Comparison of ENCODE assay signal across 30 mouse cellular contexts in genomic region chr5:31086606-31087005, GRCm38 (mm10). TPM values are rescaled to one million over a fixed set of nuclear protein-coding genes. Genes with fewer than 3 reads are reported as not detected.
DNase-seq lines count a peak whose midpoint lies in the region; ATAC-seq lines count a peak whose summit lies in the region.
"Had no signal": no experiment of that assay in that cellular context is flagged by ENCODE, and none has a peak within 500 bp of the region (broad histone marks: within the 10 kb centered on the region; RNA-seq: fewer than 3 reads in every experiment).

No protein-coding gene starts in this region.

- no peak overlapping the region for H3K27ac ChIP-seq in heart, embryonic 12.5 days (ENCODE audit: poor library complexity, severe bottlenecking)
- H3K27ac ChIP-seq in hindbrain, embryonic 12.5 days = peak overlapping the region; percentile 3; the same call in 1 of the 2 replicates
- peak overlapping the region; percentile 66 for H3K27ac ChIP-seq in midbrain, embryonic 12.5 days (replicated peaks)
- H3K27ac ChIP-seq: liver, embryonic 14.5 days; macrophage; neural tube, embryonic 13.5 days; stomach, embryonic 15.5 days had no signal

- H3K27me3 ChIP-seq in heart, embryonic 12.5 days (replicated peaks) = peaks cover 55% of the 10 kb centered on the region
- H3K27me3 ChIP-seq in hindbrain, embryonic 12.5 days = peaks cover 43% of the 10 kb centered on the region
- H3K27me3 ChIP-seq in midbrain, embryonic 12.5 days = peaks cover 51% of the 10 kb centered on the region

- H3K36me3 ChIP-seq in heart, embryonic 12.5 days = no peaks in the 10 kb centered on the region
- H3K36me3 ChIP-seq in hindbrain, embryonic 12.5 days = no peaks in the 10 kb centered on the region
- no peaks in the 10 kb centered on the region for H3K36me3 ChIP-seq in midbrain, embryonic 12.5 days
- H3K36me3 ChIP-seq: neural tube, embryonic 13.5 days; stomach, embryonic 15.5 days had no signal

- peaks cover 37% of the 10 kb centered on the region for H3K4me1 ChIP-seq in heart, embryonic 12.5 days (replicated peaks)
- H3K4me1 ChIP-seq in hindbrain, embryonic 12.5 days = peaks cover 34% of the 10 kb centered on the region
- H3K4me1 ChIP-seq in midbrain, embryonic 12.5 days = peaks cover 21% of the 10 kb centered on the region; the same call in 1 of the 2 replicates
- H3K4me1 ChIP-seq: stomach, embryonic 15.5 days had no signal

- 22% methylated on average over 7 of the region's 7 CpGs for WGBS in heart, embryonic 12.5 days
- 29% methylated on average over 7 of the region's 7 CpGs for WGBS in hindbrain, embryonic 12.5 days
- WGBS in midbrain, embryonic 12.5 days = 34% methylated on average over 7 of the region's 7 CpGs

- no peak for ATAC-seq in heart, embryonic 12.5 days (ENCODE audit: insufficient number of reproducible peaks, low FRiP score)
- 0 out of 2 replicates have a peak, but pooled peaks have one; percentile 10 for ATAC-seq in hindbrain, embryonic 12.5 days (ENCODE audit: low FRiP score)
- ATAC-seq in midbrain, embryonic 12.5 days (ENCODE audit: low FRiP score, low read depth) = no peak
- ATAC-seq: forebrain, embryonic 14.5 days had no signal

- no peaks in the 10 kb centered on the region for H3K9me3 ChIP-seq in heart, embryonic 12.5 days (replicated peaks)
- H3K9me3 ChIP-seq in hindbrain, embryonic 12.5 days (replicated peaks) = no peaks in the 10 kb centered on the region
- no peaks in the 10 kb centered on the region for H3K9me3 ChIP-seq in midbrain, embryonic 12.5 days
- H3K9me3 ChIP-seq: neural tube, embryonic 13.5 days; stomach, embryonic 15.5 days had no signal

- no peak overlapping the region for H3K4me2 ChIP-seq in heart, embryonic 12.5 days
- no peak overlapping the region for H3K4me2 ChIP-seq in hindbrain, embryonic 12.5 days (replicated peaks)
- H3K4me2 ChIP-seq in midbrain, embryonic 12.5 days (replicated peaks) = no peak overlapping the region
- H3K4me2 ChIP-seq: neural tube, embryonic 13.5 days; stomach, embryonic 15.5 days had no signal

- H3K4me3 ChIP-seq in heart, embryonic 12.5 days = no peak overlapping the region
- no peak overlapping the region for H3K4me3 ChIP-seq in hindbrain, embryonic 12.5 days
- H3K4me3 ChIP-seq in midbrain, embryonic 12.5 days = no peak overlapping the region
- H3K4me3 ChIP-seq: erythroblast, embryonic 14.5 days; neural tube, embryonic 13.5 days; stomach, embryonic 15.5 days had no signal

- DNase-seq in heart, adult 18-20 months = no peak
- DNase-seq in 3134 (ENCODE audit: extremely low read depth, insufficient read length, low spot score) = peak; percentile 38
- no peak for DNase-seq in kidney, postnatal 14 days
- no peak for DNase-seq in gastrocnemius, postnatal 14 days
- DNase-seq in left cerebral cortex, postnatal 36 days (ENCODE audit: low spot score in 2 of 2) = no peak
- DNase-seq: B cell, adult 2 months; cerebellum, adult 9-11 months; gastrocnemius, postnatal 36 days; heart, postnatal 36 days; layer of hippocampus, postnatal 36 days; right cerebral cortex, postnatal 14 days; thymus, postnatal 14 days had no signal

- peak overlapping the region; percentile 33; the same call in 1 of the 2 replicates for H3K9ac ChIP-seq in heart, embryonic 12.5 days
- 0 out of 2 replicates have a peak overlapping the region, but pooled peaks have one; percentile 4 for H3K9ac ChIP-seq in hindbrain, embryonic 12.5 days
- peak overlapping the region; percentile 20; the same call in 1 of the 2 replicates for H3K9ac ChIP-seq in midbrain, embryonic 12.5 days (replicated peaks)
- H3K9ac ChIP-seq: liver, embryonic 14.5 days; neural tube, embryonic 13.5 days; stomach, embryonic 15.5 days had no signal

- intact Hi-C loops in gastrocnemius, postnatal 14 days (cut with DNase I; ENCODE audit: low total_unique reads) = no loop called here
- intact Hi-C loops in left cerebral cortex, postnatal 36 days (cut with DNase I) = no loop called here

RNA-seq across cellular contexts. Expression of gene Dnajc5g, which starts 19.5 kb away (rescaled TPM):
- not detected in 2 replicates for polyA plus RNA-seq in heart, embryonic 12.5 days (2016; fragmentation: Nextera tagmentation; extraction: Ambion mirVana)
- not detected for total RNA-seq in heart, adult 18-20 months (2021)
- not detected in 2 replicates for polyA plus RNA-seq in hindbrain, embryonic 12.5 days (2016; fragmentation: Nextera tagmentation; extraction: Ambion mirVana)
- polyA plus RNA-seq in midbrain, embryonic 12.5 days (2016; fragmentation: Nextera tagmentation; extraction: Ambion mirVana) = not detected in 2 replicates
- not detected for total RNA-seq in gastrocnemius, postnatal 14 days (2021)
- not detected for total RNA-seq in left cerebral cortex, postnatal 36 days (2021)
- total RNA-seq: adrenal gland, adult 18-20 months; gastrocnemius, postnatal 36 days; heart, postnatal 36 days; layer of hippocampus, postnatal 36 days; left cerebral cortex, postnatal 14 days had no signal
- polyA plus RNA-seq: cortical plate, adult 2 months; embryonic facial prominence, embryonic 11.5 days; erythroblast, embryonic 14.5 days; forebrain, embryonic 14.5 days; heart, embryonic 14.5 days; intestine, embryonic 14.5 days; kidney, embryonic 16.5 days; limb, embryonic 14.5 days; liver, embryonic 14.5 days; lung, embryonic 16.5 days; macrophage; neural tube, embryonic 13.5 days; stomach, embryonic 15.5 days had no signal

RNA-seq across cellular contexts. Expression of gene Slc30a3, which starts 21.4 kb away (rescaled TPM):
- polyA plus RNA-seq in heart, embryonic 12.5 days (2016; fragmentation: Nextera tagmentation; extraction: Ambion mirVana) = 0.39 and 0.47 TPM in 2 replicates
- not detected for total RNA-seq in heart, adult 18-20 months (2021)
- polyA plus RNA-seq in hindbrain, embryonic 12.5 days (2016; fragmentation: Nextera tagmentation; extraction: Ambion mirVana) = 15.7 and 16.2 TPM in 2 replicates
- 10.7 and 11.2 TPM in 2 replicates for polyA plus RNA-seq in midbrain, embryonic 12.5 days (2016; fragmentation: Nextera tagmentation; extraction: Ambion mirVana)
- under 1 TPM in 1 of 2 experiments, not detected in 1; 0.10 TPM for total RNA-seq in gastrocnemius, postnatal 14 days (2021)
- 100 to 1,000 TPM; 155 to 159 TPM for total RNA-seq in left cerebral cortex, postnatal 36 days (2021)
- total RNA-seq: adrenal gland, adult 18-20 months; gastrocnemius, postnatal 36 days; heart, postnatal 36 days had no signal
- polyA plus RNA-seq: erythroblast, embryonic 14.5 days; macrophage had no signal

RNA-seq across cellular contexts. Expression of gene Trim54, which starts 29.9 kb away (rescaled TPM):
- 12.8 and 12.9 TPM in 2 replicates for polyA plus RNA-seq in heart, embryonic 12.5 days (2016; fragmentation: Nextera tagmentation; extraction: Ambion mirVana)
- 100 to 1,000 TPM; 344 to 355 TPM for total RNA-seq in heart, adult 18-20 months (2021)
- polyA plus RNA-seq in hindbrain, embryonic 12.5 days (2016; fragmentation: Nextera tagmentation; extraction: Ambion mirVana) = 0.40 and 0.86 TPM in 2 replicates
- not detected in 2 replicates for polyA plus RNA-seq in midbrain, embryonic 12.5 days (2016; fragmentation: Nextera tagmentation; extraction: Ambion mirVana)
- 100 to 1,000 TPM; 190 to 215 TPM for total RNA-seq in gastrocnemius, postnatal 14 days (2021)
- total RNA-seq in left cerebral cortex, postnatal 36 days (2021) = 1 to 10 TPM; 1.4 to 2.8 TPM
- total RNA-seq: layer of hippocampus, postnatal 36 days had no signal
- polyA plus RNA-seq: embryonic facial prominence, embryonic 11.5 days; erythroblast, embryonic 14.5 days; forebrain, embryonic 14.5 days; intestine, embryonic 14.5 days; liver, embryonic 14.5 days; macrophage; stomach, embryonic 15.5 days had no signal

RNA-seq across cellular contexts. Expression of gene Cad, which starts 32.0 kb away (rescaled TPM):
- polyA plus RNA-seq in heart, embryonic 12.5 days (2016; fragmentation: Nextera tagmentation; extraction: Ambion mirVana) = 38.4 and 39.2 TPM in 2 replicates
- total RNA-seq in heart, adult 18-20 months (2021) = 10 to 100 TPM; 12.9 to 15.3 TPM
- polyA plus RNA-seq in hindbrain, embryonic 12.5 days (2016; fragmentation: Nextera tagmentation; extraction: Ambion mirVana) = 32.2 and 32.4 TPM in 2 replicates
- 39.2 and 39.7 TPM in 2 replicates for polyA plus RNA-seq in midbrain, embryonic 12.5 days (2016; fragmentation: Nextera tagmentation; extraction: Ambion mirVana)
- total RNA-seq in gastrocnemius, postnatal 14 days (2021) = 10 to 100 TPM; 12.3 to 19.9 TPM
- total RNA-seq in left cerebral cortex, postnatal 36 days (2021) = 10 to 100 TPM; 18.1 to 21.8 TPM

RNA-seq across cellular contexts. Expression of gene Slc5a6, which starts 37.9 kb away (rescaled TPM):
- 7.9 and 8.0 TPM in 2 replicates for polyA plus RNA-seq in heart, embryonic 12.5 days (2016; fragmentation: Nextera tagmentation; extraction: Ambion mirVana)
- total RNA-seq in heart, adult 18-20 months (2021) = 10 to 100 TPM; 12.4 to 13.5 TPM
- 13.8 and 14.0 TPM in 2 replicates for polyA plus RNA-seq in hindbrain, embryonic 12.5 days (2016; fragmentation: Nextera tagmentation; extraction: Ambion mirVana)
- 11.7 and 12.9 TPM in 2 replicates for polyA plus RNA-seq in midbrain, embryonic 12.5 days (2016; fragmentation: Nextera tagmentation; extraction: Ambion mirVana)
- 1 to 10 TPM; 2.5 to 2.8 TPM for total RNA-seq in gastrocnemius, postnatal 14 days (2021)
- total RNA-seq in left cerebral cortex, postnatal 36 days (2021) = 10 to 100 TPM; 14.4 to 17.9 TPM

Comparison
In these comparisons a context has a peak if more than half of its experiments do, and no peak if none do; other contexts are left out.
1. RNA of gene Slc30a3, which starts 21.4 kb away (total RNA-seq): 155 to 159 TPM in left cerebral cortex, postnatal 36 days; 0.10 TPM in gastrocnemius, postnatal 14 days and not detected in heart, adult 18-20 months; every median in the first group is over 100 times any median in the second.
2. RNA of gene Trim54, which starts 29.9 kb away (total RNA-seq): 344 to 355 TPM in heart, adult 18-20 months and 190 to 215 TPM in gastrocnemius, postnatal 14 days; 1.4 to 2.8 TPM in left cerebral cortex, postnatal 36 days; every median in the first group is over 10 times any median in the second.
3. Peak in every context shown above with its lines, with median percentiles within 50 percentile points of each other: H3K9ac ChIP-seq.